Mouse (Mus musculus) neural tube, embryonic 10.5 days (tissue): Measurements from ENCODE around the gene Bpi.
A peak's percentile ranks its signal among the peaks of the same experiment; 100 is the strongest.

Source experiments
- DNase-seq: peaks from one replicate; pipeline ENCODE4 v3.0.0-alpha.2; 2017; ENCODE audit warnings: low spot score; ENCODE audit errors: extremely low spot score

Bpi gene

DNA sequence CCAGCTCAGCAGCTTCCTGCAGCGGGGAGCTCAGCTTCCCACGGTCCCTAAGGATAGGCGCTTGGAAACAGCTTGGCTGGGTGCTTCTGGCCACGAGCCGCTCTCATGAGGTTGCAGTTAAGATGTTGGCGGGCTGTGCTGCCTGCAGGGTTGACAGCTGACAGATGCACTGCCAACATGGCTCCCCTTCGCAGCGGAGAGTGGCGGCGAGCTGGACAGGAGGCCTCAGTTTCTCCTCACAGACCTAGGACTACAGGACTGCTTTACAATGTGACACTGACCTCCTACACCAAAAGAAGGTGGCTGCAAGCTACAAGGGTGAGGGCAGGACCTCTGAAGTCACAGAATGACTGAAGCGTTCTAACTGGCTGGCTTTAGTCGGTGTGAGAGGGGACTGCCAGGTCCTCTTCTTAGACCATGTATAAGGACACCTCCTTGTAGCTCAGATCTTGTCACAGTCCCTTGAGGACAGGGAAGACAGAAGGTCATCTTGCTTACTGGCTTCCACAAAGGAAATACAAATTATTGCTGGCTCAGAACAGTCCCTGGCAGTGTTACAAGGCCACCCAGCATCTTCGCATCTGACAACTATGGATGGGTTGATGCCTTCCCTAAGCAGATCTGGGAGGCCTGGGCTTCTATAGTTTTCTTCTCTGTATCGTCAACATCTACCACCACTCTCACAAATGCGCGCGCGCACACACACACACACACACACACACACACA, 15.6 kb upstream of the Bpi start:
- DNase-seq, result no peak

DNA sequence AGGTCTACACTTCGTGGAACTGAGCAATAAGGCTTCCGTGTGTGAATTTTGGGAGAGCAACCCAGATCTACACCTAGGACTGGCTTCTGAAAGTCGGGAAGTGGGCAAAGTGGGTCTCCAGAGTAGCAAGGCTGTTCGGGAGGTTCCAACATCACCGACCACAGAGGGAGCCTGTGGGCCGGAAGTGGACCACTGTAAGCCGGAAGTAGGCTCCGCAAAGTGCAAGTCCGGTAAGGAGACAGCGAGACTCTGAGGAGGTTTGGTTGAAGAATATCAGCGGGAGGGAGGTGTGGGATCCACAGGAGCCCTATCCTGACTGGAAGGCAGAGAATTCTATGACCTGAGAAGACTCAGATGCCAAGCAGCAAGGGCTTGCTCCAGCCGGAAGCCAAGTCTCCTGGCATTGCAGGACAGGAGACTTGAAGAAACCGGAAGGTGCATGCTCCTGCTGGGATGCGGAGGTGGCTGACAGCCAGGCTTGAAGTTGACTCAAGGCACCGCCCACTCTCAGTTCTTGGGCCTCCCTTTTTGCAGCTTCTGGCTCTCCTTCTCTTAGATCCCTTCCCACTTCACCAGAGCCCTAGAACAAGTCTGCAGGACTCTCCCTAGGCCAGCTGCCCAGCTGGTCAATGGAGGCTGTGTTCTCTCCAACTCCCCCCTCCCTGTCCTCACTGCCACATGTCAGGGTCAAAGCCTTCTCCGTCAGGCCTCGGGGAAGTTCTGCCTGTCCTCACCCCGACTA, 14.6 kb upstream of the Bpi start:
- no peak for DNase-seq

DNA sequence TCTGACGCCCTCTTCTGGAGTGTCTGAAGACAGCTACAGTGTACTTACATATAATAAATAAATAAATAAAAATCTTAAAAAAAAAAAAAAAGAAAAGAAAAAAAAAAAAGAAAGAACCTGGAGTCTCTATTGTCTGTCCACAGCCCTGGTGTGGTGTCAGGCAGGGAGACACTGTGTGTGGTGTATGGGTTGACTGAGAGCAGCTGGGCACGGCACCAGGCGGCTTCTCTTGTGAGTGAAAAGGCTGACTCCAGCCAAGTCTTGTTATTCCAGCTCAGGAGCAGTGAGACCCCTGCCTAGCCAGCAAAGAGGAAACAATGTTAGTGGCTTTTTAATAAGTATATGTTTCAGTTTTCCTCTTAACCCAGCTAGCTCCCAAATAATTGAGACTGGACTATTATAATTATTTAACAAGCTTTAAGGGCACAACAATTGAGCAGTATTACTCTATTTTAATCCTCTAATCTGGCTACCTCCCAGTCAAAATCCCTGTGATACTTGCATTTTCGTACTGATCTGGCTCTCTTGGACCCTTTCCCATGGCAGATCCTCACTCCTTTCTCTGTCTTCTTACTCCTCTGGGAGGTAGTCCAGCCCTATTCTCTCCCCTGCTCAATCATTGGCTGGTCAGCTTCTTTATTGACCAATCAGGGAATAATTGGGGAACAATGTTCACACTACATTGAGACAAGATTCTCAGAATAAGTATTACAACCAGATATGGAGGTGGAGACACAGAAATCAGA, 12.6 kb upstream of the Bpi start:
- DNase-seq, result no peak

DNA sequence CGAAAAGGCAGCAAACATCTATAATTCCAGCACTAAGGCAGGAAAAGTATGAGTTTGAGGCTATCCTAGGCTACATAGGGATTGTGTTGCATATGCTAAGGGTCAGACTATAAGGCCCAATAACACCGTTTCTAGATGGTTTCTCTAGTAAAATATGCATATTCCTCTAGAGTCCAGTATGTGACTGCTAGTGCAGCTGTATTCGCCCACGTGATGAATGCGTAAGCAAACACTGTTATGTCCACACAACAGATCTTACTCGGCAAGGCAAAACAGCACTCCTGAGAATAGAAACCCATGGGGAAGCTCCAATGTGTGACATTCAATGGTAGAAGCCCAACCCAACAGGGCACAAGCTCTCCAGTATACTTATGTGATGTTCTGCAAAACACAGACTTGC, 10.0 kb upstream of the Bpi start:
- DNase-seq, result no peak

DNA sequence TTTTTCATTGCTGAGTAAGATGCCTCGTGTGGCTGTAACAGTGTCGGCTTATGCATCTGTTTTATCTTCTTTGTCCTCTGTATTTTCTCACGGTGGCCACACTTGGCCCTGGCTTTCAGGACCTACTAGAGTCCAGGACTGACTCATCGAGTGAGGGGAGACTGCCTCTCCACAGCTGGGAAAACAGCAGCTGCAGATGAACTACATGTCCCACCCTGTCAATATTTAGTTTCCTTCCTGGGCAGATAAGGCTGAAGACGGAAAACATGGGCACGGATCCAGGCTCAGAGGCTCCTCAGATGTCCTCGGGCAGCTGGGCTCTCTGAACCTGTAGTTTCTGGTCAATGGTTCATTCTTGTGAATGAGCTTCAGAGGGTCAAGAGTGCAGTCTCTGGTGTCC, 9.6 kb upstream of the Bpi start:
- no peak for DNase-seq

DNA sequence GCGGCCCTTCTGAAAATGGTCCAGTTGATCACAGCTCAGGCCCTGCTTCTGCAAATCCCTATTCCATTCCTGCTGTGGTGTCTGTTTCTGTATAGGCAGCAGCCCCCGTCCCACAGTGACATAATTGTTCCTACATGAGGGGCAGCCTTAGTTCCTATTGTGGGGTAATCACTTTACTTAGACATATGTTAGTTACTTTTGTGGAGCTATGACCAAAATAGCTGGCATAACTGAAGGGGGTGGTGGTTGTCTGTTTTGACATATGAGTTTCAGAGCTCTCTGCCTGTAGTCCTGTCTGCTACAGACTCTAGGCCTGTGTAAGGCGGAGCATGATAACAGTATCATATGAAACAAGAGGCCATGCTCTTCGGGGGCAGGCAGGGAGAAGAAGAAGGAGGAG, 7.3 kb upstream of the Bpi start:
- no peak for DNase-seq

DNA sequence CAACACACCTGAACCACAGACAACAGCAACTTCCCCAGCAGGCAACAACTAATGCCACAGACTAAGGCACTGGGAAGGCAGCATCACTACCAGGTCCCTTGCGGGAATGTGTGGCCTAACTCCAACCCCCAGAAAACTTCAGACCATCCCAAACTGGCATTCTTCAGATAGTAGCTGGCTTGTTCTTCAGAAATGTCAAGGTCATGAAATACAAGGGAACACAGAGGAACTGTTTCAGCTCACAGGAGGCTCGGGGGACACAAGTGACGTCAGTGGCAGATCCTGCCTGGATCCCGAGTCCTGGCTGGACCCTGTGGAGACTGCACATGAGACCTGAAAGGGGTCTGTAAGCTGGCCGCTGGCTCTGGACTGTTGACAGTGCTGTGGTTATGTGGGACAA, 4.1 kb upstream of the Bpi start:
- DNase-seq, result no peak

DNA sequence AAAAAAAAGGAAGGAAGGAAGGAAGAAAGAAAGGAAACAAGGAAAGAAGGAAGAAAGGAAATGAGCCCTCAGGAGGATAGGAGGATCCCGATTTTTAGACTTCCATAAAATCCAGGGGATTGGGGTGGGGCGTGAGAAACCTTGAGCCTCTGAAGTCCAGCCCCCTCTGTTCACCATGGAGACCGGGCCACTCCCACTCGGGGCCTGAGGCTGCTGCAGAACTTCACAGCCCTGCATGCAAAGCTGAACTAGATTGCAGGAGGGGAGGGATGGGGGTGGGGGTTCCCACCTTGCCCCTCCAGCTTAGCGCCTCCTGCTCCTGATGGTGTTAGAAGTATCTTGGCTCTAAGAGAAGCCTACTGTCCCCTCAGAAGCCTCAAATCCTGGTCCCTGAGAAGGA, 1.0 kb upstream of the Bpi start:
- no peak for DNase-seq

DNA sequence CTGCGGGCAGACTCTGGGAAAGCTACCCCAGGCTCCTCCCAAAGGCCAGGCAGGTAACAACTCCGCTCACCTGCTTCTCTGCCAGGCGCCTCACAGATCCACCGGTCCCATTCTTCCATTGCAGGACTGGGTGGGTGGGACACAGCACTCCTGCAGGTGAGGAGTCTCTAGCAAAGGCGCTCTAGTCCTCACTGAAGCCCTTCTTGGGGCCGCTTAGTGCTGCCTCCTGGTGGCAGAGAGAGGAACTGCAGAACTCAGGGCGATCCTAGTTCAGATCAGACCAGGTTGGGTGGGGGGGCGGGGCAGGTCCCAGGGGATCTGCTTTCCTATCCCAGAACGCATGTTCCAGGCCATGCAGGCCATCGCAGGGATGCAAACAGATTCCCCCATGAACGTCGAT, 887 bp downstream of the Bpi start:
- DNase-seq, result peak; percentile 82

DNA sequence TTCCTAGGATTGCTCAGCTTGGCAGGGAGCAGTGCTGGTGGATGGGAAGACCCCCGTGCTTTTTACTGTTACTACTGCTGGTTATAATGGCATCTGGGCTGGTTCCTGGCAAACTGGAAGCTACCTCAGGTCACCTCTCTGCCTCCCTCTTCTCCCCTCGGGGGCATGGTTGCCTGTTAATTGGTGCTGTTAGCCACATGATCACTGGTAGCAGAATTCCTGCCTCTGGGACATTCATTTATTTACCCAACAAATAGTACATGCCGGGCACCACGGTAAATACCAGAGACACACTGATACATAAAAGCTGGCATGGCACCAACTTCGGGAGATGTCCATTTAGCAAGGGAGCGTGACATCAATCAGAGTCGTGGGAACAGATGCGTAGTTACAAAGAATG, 1.6 kb downstream of the Bpi start:
- no peak for DNase-seq

DNA sequence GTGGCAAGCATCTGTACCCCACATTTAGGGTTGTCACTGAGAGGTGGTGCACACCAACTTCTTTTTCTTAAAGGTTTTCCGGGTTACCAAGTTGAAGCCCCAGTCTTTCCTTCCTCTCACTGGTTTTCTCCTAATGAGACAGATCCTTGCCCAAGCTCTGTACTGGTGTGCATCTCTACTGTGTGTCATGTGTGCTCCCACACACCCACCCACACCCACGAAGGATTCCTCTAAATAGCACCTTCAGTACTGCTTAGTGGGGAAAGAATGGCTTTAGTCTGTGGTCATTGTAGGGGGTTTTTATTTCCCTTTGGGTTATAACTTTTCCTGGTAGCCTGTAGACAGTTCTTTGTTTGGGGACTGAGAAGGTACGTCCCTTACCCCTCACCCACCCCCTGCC, 7.0 kb downstream of the Bpi start:
- no peak for DNase-seq

DNA sequence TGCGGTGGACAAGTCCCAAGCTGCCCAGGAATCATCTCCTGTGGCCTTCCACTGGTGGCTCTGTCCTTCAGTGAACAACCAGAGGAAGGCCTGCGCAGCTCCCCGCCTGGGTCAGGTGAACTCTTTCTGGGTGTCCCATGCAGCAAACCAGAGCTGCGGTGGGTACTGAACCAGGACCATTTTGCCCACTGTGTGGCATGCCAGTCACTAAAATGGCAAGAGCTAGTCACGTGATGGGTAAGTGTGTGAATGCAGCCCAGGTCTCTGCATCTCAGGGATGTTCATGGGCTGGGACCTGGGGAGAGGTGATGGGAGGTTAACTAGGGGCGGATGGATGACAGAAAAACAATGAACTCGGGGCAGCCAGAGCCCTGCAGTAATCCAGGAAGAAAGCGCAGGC, 12.1 kb downstream of the Bpi start:
- DNase-seq, result no peak

DNA sequence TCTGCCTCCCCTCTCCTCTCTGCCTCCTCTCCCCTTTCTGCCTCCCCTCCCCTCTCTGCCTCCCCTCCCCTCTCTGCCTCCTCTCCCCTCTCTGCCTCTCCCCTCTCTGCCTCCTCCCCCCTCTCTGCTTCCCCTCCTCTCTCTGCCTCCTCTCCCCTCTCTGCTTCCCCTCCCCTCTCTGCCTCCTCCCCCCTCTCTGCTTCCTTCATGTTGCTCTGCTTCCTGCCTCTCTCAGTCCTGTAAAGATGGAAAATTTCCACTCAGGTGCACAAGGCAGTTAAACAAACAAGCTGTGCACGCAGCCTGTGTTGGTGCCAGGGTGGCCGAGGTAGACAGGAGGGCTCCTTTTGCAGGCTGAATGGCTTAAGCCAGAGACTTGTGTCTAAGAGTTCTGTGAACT, 15.8 kb downstream of the Bpi start:
- no peak for DNase-seq

DNA sequence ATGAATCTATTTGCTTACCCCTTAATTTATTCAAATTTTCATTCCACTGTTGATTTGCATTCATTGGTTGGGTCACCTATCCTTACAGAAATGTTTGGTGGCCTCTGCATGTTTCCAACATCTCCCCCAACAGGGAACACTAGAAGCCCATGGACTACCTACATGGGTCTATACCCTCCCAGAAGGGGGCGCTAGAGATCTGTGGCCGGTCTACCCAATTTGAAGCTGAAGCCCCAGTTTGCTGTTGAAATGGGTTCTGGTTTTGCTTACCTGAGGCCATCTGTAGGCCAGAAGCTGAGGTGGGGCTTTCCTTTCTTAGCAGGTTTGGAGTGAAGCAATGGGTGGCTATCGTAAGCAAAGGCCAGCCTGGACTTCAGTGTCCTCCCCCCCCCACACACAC, 17.5 kb downstream of the Bpi start:
- DNase-seq, result no peak

DNA sequence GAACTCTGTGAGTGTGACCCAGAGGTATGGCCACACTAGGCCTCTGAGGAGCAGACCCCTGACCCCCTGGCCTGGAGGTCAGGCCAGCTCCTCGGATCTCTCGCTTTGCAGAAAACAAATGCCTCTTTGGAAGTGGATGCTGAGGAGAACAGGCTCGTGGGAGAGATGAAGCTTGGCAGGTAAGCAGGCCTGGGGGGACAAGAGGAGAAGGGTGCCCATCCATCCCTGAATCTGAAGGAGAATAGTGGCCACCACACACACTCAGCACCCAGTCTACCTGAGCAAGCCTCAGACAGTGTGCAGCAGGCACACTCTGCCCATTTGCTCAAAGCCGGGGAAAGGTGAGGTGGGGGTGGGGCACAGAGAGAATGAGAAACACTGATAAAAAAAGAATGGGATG, 17.9 kb downstream of the Bpi start:
- no peak for DNase-seq

DNA sequence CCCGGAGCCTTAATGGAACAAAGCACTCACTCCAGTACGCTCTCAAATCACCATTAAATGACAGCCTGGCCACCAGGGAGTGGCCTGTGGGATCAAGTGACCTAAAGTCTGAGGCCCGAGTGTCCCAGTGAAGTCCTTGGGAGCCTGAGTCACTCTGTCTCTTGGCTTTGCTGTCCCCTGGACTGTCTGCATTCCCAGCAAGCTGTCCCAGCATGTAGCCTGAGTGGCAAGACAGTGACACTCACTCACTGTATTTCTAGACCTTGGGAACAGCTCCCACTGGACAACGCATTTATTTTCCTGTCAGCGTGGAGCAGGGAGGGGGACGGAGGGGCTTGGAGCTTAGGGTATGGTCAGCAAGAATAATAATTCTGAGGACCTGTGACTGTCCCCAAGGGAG, 18.6 kb downstream of the Bpi start:
- DNase-seq, result no peak

DNA sequence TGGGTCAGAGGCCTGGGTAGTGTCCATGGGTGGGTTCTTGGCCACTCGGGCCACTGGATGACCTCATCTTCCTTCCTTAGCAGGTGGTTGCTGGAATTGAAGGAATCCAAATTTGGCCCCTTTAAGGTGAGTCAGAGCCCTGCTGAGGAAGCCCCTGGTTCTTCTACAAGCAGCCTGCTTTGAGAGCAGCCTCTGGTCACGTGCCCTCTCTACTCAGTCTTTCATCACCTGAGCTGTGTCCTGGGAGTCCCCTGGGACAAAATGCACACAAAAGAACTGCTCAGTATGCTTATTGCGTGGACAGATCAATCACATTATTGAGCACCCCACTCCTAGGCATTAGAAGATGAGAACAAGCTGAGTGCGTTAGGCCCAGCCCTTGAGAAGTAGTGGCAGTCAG, 19.0 kb downstream of the Bpi start:
- no peak for DNase-seq

DNA sequence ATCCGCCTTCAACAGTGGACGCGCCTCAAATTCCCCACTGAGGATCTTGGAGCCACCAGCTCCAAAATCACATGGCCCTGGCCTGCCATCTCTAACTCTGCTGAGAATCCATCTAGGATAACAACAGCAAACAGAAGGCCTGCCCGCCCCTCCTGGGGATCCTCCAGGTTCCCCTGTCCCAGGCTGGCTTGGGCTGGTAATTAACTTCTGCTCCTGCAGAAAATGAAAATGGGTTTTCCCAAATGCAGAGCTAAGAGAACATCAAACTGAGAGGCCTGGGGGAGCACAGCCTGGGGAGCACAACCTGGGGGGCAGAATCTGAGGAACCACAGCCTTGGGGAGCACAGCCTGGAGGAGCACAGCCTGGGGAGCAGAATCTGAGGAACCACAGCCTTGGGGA, 21.8 kb downstream of the Bpi start:
- no peak for DNase-seq

DNA sequence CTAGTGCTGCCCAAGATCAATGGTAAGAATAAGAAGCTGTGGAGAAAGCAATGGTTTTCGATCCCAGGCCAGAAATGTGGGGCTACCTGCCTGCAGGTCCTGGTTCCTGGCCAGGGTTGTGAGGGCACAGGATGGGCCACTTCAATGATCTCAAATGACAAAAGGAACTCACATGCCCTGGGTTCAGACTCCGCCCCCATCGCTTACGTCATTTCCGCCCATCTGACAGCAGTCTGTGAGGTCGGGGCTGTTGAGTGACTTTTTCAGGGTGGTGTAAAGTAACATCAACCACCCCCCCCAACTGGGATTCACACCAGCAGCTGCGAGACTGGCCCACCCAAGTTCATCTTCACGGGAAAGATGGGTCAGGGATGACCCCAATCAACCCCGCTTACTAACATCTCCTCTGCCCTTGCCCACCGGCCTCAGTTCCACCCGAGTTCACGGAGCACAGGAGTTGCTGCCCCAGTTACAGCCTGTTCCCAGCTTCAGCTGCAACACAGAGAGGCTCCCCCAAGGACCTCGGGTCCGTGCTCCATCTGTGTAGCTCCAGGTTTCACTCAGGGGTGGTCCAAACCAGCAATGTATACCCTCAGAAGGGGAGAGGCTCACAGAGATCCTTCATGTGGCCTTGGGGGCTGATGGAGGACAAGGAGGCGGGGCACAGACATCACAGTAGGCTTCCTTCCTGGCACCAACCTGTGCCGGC, 23.8 kb downstream of the Bpi start:
- no peak for DNase-seq

DNA sequence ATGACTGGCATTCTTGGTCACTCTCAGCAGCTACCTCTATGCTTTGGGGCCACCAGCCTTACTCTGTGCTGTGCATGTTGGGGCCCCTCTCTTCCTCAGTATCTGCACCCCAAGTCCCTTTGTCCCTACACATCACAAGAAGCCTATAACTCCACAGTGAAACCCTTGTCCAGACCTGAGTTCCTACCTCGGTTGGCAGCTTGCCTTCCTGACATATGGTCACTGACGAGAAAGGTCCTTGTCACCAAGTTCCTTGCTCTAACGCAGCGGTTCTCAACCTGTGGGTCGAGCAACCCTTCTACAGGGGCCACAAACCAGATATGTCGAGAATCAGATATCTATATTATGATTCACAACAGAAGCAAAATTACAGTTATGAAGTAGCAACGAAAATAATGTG, 25.2 kb downstream of the Bpi start:
- DNase-seq, result no peak

DNA sequence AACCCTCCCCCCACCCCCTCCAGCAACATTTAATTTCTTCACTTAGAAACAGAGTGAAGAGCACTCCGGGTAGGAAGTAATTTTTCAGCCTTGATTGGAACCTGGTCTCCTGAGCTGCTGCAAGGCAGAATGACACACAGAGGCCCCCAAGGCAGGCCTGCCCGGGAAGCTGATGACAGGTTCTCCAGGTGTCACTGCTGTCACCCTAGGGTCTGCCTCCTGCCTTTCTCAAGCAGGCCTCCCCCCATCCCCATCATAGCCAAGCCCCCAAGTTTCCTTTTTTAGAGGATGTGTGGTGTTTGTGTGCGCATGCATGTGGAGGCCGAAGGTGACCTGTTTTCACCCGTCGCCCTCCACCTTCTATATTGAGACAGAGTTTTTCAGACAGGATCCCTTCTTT, 25.9 kb downstream of the Bpi start:
- DNase-seq, result no peak

DNA sequence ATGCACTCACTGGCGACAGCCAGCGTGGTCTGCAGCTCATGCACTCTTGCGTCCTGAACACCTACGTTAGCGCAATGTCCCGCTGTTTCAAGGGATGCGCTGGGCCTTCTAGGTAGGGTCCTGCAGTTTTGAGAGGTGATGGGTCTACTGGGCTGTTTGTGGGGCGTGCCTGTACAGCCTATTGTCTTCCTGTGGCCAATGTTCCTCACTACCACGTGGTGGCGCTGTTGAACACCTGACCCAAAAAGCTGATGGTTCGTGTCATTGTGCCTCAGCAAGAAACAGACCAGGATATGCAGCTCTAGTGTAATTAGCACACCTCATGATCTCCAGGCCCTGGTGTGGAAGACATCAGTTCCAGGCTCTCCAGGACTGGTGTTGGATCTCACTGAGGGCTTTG, 26.7 kb downstream of the Bpi start:
- DNase-seq, result peak; percentile 73
